Mouse (Mus musculus) right cerebral cortex, adult 2 months (tissue): ENCODE measurements around the gene Ltbp1.

Experiments used
- DNase-seq, 2 experiments: peaks; one replicate each; pipeline ENCODE4 v3.0.0; 2021 to 2022; ENCODE audit warnings: low spot score in 2 of 2

Gene Ltbp1

DNA sequence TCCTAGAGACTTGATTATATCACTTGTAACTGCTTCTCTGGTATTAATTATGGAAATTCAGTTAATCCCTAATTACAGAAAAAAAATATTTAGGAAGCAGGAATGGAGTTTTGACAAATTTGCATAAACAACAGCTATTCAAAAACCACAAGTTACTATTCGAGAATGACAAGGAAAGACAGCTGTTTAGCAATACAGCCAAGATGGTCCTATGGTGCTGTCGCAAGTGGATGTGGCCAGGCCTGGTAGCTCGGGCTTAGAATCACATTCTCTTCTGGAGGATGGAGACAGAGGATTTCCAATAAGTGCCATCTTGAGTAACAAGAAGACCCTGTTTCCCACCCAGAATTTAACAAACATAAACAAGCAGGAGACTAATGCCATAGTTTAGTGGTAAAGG lies 344.2 kb downstream of the Ltbp1 start:
- no peak for DNase-seq

DNA sequence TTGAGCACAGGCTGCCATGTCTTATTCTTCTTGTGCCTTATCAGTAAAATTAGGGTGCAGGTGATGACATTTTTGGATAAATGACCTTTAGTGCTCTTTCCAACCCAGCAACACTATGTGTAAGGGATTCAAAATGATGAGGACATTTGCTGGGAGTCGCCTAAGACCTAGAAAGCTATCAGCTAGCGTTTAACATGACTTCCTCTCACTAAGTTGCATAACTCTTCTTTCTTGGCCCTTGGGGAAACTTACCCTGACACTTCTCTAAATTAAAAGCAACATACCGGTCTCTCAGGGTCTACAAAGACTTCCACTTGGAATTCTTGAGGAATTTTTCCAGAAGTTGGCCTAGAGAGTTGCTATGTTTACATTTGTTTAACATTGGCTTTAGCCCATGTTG lies 348.0 kb downstream of the Ltbp1 start:
- no peak for DNase-seq

DNA sequence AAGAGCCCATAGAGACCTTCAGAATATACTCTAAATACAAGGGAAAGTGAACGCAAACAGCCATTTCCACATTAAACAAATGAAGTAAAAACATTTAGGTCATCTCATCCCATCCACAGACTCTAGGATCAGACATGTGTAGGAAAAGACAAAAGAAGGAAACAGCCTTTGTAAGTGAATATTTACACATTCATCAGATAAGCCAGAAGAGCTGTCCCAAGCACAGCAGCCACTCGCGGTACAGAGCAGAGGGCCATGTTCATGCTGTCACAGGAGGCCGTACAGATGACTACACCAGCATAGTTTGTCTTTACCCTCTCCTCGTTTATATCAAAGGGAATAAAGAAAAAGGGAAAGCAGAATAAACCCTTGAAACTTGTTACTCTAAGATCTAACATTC lies 350.1 kb downstream of the Ltbp1 start:
- no peak for DNase-seq

DNA sequence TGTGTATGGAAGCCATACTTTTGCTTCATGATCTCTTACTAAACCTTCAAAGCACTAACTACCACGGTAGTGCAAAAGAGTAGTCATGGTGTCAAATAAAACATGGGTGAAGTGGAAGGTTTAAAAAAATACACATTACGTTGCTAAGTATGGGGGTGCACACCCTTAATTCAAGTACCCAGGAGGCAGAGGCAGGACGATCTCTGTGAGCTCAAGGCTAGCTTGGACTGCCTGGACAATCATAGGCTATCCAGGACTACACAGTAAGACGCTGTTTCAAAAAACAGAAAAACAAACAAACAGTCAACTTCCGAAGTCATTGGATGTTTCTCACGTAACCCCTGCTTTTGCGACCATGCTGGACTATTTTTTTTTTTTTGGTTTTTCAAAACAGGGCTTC lies 354.7 kb downstream of the Ltbp1 start:
- DNase-seq = no peak

DNA sequence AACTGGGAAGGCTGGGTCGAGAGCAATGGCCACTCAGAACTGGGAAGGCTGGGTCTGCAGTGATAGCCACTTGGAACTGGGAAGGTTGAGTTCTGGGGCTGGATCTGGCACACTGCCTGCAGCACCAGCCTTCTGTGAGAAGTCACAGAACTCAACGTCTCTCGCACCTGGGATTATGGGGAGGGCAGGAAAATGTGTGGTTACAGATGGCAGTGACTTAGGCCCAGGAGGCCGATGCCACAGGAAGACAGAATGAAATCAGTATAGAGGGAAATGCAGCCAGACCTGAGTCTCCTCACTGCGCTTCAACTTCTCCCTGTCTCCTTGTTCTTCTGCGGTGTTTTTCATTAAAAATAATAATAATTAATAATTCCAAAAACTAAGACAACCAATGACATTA lies 361.0 kb downstream of the Ltbp1 start:
- DNase-seq = no peak

DNA sequence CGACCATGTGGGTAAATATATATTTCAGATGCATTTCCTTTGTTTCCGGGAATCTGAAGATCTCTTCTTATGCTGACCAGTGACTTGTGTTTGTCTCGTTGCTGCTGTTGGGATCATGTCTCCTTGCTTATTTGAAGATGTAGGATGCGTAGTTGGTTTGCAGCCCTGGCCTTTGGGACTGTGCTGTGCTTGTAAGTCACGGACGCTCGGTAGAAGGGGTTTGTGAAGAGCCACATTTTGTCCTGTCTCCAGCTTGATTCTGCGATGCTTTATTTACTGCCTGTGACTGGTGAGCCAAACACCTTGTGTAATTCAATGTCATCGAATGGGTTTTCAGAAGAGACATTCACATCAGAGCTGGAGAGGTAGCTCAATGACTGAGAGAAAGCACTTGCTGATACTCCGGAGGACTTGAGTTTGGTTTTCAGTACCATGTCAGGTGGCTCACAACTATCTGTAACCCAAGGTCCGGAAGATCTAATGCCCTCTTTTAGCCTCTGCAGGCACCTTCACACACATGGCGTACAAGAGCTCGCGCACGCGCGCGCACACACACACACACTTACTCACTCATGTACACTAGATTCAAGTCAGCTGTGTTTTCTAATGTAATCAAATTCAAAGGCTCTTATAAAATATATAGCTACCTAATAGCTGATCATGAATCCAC lies 362.3 kb downstream of the Ltbp1 start:
- no peak for DNase-seq

DNA sequence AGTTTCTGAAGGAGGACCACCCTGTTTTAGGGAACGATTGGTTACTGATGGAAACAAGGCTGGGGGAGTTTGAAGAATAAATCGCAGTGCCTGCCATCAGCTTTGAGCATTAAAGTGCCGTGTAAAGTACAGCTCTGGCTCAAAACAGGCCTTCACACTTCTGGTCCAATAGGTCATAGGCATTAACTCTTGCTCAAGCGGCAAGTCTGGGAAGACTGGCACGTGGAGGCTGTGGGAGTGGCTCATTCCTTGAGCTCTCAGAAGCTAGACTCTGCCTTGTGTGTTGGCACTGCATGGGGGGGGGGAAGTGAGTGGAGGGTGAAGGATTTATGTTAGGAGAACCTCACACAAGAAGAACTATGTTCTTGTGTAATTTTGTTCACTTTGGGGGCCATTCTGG lies 363.2 kb downstream of the Ltbp1 start:
- no peak for DNase-seq

DNA sequence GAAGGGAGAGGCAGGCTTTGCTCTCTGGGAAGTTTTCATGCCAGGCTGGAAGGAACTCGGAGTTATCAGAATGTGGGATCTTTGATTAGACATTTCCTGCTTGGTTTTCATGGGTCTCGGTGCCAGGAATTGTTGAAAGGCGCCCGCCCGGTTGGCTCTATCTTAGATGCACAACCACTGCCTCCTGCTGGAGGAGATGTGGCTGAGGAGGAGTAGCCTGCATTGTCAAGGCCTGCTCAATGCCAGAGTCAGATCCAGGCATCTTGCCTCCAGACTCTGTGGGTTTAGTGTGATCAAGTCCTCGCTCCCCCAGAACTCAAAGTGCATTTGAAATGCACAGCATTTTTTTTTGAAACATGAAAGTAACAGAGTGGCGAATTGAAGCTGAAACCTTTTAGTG lies 364.0 kb downstream of the Ltbp1 start:
- no peak for DNase-seq

DNA sequence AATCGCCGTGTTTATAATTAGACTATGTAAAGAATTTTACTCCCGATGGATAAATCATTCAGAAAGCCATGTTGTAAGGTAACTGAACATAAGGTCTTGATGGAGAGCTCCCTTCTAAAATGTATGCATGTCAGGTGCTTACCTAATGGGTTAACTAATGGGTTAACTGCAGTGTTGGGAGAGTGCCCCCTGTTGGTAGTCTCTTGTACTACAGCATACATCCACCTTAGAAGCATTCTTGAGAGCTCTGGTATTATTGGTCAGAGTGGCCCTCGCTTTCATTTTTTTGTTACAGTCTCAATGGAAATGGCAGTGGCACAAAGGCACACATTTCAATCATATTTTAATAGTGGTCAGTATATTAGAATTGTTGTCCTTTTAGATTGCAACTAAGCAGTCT lies 364.8 kb downstream of the Ltbp1 start:
- DNase-seq = no peak

DNA sequence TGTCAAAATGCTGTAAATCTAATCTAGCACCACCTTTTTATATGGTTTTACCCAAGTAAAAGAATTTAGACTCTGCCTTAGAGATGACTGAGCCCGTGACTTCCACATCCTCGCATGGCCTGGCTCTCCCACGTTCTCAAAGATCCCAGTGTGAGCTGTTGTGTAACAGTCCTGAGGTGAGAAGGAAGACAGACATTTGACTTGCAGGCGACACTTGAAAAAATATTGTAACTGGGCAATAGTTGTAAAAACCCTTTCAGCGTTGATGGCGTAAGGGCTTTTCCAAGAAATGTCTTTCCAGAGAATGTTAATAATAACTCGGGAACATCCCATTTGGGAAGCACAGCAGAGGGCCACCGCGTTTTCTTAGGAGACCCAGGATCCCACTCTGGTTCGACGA lies 366.3 kb downstream of the Ltbp1 start:
- DNase-seq = no peak

DNA sequence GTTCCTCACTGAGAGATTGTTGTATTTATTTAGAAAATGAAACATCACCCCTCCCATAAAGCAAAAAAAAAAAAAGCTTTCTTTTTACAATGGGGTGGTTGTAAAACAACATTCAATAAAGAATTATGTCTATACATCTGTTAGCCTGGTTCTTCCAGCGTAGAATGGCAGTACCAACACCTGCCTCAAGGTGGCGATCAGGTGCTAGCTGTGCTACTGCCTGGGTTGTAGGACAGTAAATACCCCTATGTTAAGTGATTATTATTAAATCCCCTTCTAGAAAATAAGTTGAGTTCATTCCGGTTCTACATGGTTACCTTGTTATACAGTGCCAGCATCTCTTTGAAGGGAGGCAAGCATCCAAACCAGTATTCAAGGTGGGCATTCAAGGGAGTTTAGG lies 367.0 kb downstream of the Ltbp1 start:
- DNase-seq = peak; percentile 19 to 51

DNA sequence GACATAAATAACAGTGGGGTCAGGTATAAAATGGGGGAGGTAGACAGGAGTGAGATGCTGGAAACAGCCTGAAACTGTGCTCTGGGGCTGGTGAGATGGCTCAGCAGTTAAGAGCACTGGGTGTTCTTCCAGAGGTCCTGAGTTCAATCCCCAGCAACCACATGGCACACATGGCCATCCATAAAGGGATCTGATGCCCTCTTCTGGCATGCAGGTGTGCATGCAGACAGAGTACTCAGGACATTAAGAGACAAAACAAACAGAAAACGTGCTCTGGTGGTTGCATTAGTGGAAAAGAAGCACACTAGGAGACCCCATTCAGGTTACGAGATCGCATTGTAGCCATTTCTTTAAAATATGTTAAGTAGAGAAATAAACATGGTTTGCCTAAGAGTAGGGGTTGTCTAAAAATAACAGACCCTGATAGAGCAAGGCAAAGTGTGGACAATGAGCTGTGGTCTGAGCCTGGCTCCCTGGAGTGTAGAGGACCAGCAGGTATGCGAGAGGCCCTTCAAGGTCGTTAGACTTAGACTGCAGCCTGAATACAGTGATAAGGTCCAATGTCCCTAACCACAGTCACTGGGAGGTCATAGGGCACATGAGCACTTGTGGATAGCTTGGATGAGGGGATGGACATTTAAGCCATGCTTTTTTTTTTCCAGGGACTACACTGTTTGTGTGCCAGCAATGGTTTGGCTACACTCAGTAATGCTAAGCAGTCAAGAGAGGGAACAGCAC lies 369.1 kb downstream of the Ltbp1 start:
- DNase-seq = no peak

DNA sequence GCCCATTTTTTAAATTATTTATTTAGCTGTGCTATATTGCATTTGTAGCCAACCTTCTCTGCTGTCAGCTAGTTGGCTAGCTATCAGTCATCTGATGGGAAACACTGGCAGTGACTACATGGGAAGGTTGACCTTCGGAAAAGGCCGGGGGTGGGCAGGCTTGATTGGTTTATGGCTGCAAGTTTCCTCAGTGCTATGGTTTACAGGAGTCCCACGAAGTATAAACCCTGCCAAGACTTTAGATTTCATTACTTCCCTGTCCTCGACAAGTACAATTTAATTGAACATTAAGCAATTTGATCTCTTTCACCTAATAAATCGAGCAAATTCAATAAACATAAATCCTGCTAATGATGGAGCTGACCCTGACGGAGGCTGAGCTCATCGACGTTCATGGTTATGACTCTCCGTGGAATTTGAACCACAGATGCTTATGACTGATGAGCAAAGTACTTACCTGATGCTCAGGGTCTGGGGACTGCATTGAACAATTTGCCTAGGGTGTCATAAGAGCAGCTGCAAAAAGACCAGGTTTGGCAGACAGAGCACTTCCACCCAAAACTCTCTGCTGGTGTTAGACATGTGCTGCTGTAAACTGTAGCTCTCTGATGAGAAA lies 373.0 kb downstream of the Ltbp1 start:
- no peak for DNase-seq

DNA sequence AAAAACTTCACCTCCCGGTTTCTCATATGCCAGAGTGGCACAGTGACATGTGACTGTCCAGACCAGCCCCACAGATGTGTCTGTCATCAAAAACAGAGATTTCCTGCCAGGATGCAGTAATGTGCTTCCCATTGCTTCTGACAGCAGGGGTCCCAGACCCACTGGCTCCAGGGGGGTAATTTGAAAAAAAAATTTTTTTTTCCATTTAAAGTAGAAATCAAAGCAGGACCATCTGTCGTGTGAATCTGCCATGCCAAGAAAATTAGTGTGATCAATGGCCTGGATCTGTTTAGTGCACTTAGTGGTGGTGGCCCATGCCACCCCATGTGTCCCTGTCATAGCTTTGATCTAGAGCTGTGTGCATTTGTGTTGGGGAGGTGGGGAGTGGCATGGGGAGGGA lies 374.8 kb downstream of the Ltbp1 start:
- no peak for DNase-seq

DNA sequence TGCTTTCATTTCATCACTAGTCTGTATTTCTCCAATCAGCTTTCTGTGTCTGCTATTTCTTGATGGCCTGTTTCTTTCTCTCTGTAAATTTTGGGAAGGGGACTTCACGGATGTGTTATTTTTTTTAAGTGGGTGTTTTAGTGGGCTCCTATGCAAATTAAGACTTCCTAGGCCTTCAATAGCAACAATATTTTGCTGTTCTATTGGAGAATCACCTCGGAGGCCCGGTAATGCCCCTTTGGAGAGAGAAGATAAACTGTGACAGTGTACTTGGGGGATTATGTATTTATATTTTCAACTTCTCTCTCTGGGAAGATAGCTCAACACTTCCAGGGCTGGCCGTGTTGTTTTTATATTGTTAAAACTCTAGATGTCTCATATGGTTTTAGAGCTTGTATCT lies 383.0 kb downstream of the Ltbp1 start:
- DNase-seq = no peak

DNA sequence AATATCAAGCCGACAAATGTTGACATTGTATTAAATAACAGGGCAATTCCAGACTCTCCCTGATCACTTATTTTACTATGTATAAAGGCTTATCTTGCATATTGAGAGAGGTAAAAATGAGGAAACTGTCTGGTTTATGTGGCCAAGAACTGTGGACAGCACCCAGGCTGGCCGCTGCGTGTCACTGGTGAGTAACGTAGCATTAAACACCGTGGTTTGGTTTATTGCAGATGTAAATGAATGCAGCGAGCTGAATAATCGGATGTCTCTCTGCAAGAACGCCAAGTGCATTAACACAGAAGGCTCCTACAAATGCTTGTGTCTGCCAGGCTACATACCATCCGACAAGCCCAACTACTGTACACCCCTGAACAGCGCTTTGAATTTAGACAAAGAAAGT lies 384.8 kb downstream of the Ltbp1 start:
- peak; percentile 14 for DNase-seq

DNA sequence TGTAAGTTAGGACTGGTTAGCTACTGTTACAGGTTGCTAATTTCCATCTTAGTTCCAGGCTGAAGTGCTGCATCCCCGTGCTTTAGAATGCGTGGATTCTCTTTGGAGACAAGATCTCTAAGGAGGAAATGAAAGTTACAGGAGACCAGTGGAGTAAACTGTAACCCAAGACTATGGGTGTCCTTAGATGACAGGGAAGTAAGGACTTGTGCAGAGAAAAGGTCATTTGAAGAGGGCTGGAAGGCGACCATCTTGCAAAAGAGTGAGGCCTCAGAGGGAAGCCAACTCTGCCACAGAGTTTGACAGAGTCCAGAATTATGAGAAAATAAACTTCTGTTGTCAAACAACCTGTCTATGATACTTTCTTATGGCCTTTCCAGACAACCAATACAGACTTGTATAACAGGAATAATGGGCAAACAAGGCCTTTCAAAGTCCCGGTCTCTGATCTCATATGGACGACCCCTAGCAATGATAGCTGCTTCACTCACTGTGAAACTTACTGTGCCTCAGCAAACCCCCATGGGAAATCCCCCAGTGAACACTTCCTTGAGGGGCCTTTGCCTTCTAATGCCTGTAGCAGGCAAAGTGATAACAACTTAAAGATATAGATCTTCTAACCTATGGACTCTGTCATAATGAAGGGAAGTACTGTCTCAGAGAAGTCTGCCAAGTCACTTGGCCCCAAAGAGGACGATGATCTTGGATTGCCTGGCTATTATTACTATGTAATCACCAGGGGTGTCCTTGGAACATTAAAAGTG lies 386.2 kb downstream of the Ltbp1 start:
- no peak for DNase-seq

DNA sequence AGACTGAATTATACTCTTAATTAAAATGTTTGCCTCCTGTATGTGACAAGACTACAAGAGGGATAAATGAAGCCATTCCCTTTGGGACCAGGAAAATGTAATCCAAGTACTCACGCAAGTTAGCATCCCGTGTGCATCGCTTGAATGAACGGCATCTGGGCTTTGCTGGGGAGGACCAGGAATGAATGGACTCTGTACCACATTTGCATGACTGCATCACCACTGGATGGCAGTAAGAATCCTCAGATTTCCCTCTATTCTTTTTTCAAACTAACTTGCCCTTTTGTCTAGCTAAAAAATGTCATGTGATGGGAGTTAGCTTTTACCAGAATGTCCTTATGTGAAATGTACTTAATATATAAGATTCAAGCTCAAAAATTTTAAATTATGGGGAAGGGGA lies 401.0 kb downstream of the Ltbp1 start:
- peak; percentile 20 to 27 for DNase-seq

DNA sequence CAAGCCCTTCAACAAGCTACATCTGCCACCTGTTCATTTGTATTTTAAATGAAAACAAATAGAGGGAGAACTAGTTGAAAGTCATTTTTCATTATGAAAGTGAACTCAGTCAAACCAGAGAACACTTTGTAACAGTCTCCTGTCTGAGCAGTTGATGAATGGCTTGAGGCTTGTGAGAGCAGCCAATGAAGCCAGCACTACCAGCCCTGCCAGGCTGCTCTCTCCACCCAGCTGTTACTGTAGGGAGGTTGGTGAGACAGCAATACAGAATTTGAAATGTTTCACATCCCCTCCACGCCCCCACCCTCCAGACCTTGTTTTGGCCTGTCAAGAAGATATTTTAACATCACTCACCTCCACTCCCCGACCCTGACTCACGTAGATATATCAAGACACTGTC lies 411.5 kb downstream of the Ltbp1 start:
- DNase-seq = no peak

DNA sequence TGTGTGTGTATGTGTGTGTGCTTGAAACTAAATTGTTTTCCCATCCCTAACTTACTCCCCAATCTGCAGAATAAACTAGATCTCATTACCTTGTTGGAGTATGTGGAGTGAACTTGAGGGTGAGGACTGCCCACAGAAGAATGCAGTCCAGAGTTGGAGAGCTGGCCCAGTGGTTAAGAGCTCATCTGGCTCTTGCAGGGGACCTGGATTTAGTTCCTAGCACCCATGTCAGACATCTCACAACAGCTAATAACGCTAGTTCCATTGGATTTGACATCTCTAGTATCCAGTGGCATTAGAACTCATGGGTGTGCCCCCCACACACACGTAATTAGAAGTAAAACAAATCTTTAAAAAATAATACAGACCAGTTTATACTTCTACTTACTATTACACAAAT lies 428.8 kb downstream of the Ltbp1 start:
- no peak for DNase-seq

DNA sequence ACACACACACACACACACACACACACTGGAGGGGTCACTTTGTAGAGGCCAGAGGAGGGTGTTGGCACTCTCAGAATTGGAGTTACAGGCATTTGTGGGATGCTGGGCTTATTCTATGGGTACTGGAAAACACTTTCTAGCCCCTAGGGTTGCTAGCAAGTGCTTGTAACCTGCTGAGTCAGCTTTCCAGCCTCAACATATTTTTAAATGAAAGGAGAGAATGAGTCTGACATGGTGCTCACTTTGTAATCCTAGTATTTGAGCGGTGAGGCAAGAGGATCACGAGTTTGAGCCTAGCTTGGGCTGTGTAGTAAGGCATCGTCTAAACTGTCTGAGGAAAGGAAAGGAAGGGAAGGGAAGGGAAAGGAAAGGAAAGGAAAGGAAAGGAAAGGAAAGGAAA lies 429.5 kb downstream of the Ltbp1 start:
- DNase-seq = no peak

DNA sequence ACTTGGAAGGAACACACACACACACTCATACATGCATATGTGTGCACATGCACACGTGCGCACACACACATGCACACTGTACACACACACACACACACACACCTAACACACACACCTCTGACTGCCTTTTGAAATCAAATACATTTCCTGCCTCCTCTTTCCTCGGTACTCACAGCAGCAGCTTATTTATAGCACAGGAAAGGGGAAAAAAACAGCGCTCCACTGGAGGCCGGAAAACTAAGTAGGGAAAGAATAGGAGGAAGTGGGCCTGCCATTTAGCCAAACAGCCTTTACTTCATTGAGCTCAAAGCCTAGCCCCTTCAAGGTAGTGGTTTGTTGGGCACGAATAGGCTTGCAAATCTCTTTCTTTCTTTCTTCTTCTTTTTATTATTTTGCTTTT lies 430.2 kb downstream of the Ltbp1 start, which contains the start of gene Rasgrp3:
Rasgrp3 (plus strand) TSS at position 298 of the 400 bp plus-strand sequence.
- DNase-seq = no peak
